Mouse (Mus musculus): ENCODE measurements around the gene Bricd5. TPM values are rescaled to one million over a fixed set of nuclear protein-coding genes. Genes with fewer than 3 reads are reported as not detected.

Bricd5 gene
- total RNA-seq, 2 experiments from 2014 or later, result not detected

DNA sequence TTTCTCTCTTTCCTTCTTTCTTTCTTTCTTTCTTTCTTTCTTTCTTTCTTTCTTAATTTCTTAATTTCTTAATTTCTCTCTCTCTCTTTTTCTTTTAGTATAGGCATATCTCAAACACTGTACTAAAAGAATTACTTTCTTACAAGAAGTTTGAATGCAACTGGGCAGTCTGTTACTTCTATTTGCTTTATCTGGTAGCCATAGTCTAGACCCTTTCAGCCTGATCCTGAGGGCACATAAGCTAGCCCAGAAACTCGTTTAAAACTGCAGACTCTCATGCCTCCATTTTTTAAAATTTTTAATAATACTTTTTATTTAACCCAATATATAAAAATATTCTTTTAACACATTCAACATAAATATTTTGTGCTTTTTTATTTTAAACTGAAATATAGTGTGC lies 5.7 kb downstream of the Bricd5 start:
- DNase-seq, result no peak
- peak overlapping the region; percentile 99 for H3K27ac ChIP-seq
- TF ChIP-seq CTCF (IDR thresholded peaks at IDR 0.05), result no peak
- peak overlapping the region; percentile 76 for H3K4me3 ChIP-seq
- intact Hi-C loops (cut with DNase I), result no loop called here

- Histone ChIP-seq H3K27ac (no peak overlapping the region), H3K4me3 (no peak overlapping the region)
- TF ChIP-seq CTCF (IDR thresholded peaks at IDR 0.05), result peak; percentile 10; the same call in 1 of the 2 replicates
- DNase-seq, result no peak
- intact Hi-C loops (cut with DNase I), result no loop called here
These were observed 6.6 kb downstream of the Bricd5 start for GRCm38 (mm10) chr17:24480201-24480826.

- Histone ChIP-seq H3K4me3 (no peak overlapping the region), H3K27ac (no peak overlapping the region)
- intact Hi-C loops (cut with DNase I), result no loop called here
- no peak for DNase-seq
- TF ChIP-seq CTCF (IDR thresholded peaks at IDR 0.05), result no peak
These were observed 7.5 kb downstream of the Bricd5 start for GRCm38 (mm10) chr17:24481027-24481815.

DNA sequence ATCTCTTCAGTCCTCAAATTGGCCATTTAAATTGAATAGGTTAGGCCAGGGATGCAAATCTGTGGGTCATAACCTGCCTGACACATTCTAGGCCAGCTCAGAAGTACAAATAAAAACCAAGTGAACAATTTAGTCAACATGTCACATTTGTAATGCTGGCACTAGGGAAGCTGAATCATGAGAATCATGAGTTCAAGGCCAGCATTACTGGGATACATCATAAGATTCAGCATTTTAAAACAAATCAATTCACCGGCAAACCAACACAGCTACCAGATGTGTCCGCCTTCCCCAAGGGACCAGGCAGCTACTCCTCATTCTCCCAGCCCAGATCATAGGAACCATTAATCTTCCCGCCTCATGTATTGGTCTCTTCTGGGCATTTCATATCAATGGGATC lies 9.8 kb downstream of the Bricd5 start:
- intact Hi-C loops (cut with DNase I), result no loop called here

DNA sequence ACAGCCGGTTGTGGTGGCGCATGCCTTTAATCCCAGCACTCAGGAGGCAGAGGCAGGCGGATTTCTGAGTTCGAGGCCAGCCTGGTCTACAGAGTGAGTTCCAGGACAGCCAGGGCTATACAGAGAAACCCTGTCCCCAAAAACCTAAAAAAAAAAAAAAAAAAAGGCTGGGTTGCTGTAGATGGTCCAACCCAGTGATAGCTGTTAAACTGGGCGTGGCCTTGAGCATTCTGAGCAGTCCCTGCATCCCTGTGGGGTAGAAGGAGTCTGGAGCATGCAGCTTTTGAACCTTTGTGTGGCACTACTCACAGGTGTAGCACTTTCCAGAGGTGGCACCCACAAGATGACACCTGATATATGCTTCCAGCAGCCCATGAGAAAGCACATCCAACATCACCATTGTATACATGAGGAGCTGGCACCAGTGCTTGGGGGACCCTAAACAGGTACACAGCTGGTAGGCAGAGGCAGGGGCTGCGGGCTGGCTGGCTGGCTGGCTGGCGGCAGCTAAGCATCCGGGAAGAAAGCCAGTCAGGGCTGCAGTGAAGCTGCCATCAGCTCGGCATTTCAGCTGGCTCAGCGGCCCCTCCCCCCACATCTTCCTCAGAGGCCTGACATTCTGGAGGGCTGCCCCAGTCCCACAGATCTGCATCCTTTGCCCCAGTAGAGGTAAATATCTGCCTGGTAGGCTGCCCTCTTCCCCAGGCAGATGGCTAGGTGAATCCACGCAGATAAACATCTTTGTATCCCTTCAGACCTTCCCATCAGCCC lies 11.6 kb downstream of the Bricd5 start:
- H3K27ac ChIP-seq, result no peak overlapping the region
- no peak overlapping the region for H3K4me3 ChIP-seq
- no peak for TF ChIP-seq CTCF (IDR thresholded peaks at IDR 0.05)
- peak; percentile 68 for DNase-seq
- intact Hi-C loops (cut with DNase I), result loop anchor here (5.0 kb wide), 1 partner anchor 42 kb away; the partner anchor contains the start of gene Traf7

More for the DNA sequence above, 9.8 kb downstream of the Bricd5 start:
- no peak overlapping the region for H3K4me3 ChIP-seq
- no peak for TF ChIP-seq CTCF (IDR thresholded peaks at IDR 0.05)
- H3K27ac ChIP-seq, result no peak overlapping the region
- no peak for DNase-seq

- intact Hi-C loops (cut with DNase I), result loop anchor here (5.0 kb wide), 1 partner anchor 39 kb away; the partner anchor contains the start of gene Traf7
These were observed 14.5 kb downstream of the Bricd5 start, which contains the start of gene Caskin1 for GRCm38 (mm10) chr17:24488186-24488661. TSS of gene Caskin1 (plus strand) at chr17:24488601.

DNA sequence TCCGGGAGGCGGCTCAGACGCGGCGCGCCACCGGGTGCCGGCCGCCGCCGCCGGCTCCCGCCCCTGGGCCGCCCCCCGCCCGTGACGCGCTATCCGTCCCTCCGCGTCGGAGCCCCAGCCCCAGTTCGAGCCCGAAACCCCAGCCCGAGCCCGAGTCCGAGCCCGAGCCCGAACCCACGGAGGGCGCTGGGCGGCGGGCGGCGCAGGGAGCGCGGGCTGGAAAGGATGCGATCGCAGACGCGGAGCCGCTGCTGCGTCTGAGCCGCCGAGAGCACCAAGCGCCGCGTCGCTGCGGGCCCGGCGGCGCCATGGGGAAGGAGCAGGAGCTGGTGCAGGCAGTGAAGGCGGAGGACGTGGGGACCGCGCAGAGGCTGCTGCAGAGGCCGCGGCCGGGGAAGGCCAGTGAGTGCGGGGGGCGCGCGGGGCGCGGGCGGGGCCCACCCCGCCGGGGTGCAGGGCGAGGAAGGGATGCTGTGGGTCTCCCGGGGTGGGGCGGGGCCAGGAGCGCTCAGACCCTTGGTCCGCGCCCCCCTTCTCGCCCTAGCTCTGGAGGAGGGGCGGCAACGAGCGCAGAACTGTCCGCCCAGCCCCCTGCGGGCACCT lies 15.1 kb downstream of the Bricd5 start:
- DNase-seq, result peak; percentile 48
- peak overlapping the region; percentile 28 for H3K27ac ChIP-seq
- H3K4me3 ChIP-seq, result peak overlapping the region; percentile 81
- TF ChIP-seq CTCF (IDR thresholded peaks at IDR 0.05), result no peak
- intact Hi-C loops (cut with DNase I), result loop anchor here (5.0 kb wide), 1 partner anchor 39 kb away; the partner anchor contains the start of gene Traf7

More at GRCm38 (mm10) chr17:24488186-24488661, 14.5 kb downstream of the Bricd5 start, which contains the start of gene Caskin1:
- DNase-seq, result no peak
- peak within 1 kb of the TSS; percentile 81 for H3K4me3 ChIP-seq
- peak within 1 kb of the TSS; percentile 28 for H3K27ac ChIP-seq
- no peak for TF ChIP-seq CTCF (IDR thresholded peaks at IDR 0.05)

DNA sequence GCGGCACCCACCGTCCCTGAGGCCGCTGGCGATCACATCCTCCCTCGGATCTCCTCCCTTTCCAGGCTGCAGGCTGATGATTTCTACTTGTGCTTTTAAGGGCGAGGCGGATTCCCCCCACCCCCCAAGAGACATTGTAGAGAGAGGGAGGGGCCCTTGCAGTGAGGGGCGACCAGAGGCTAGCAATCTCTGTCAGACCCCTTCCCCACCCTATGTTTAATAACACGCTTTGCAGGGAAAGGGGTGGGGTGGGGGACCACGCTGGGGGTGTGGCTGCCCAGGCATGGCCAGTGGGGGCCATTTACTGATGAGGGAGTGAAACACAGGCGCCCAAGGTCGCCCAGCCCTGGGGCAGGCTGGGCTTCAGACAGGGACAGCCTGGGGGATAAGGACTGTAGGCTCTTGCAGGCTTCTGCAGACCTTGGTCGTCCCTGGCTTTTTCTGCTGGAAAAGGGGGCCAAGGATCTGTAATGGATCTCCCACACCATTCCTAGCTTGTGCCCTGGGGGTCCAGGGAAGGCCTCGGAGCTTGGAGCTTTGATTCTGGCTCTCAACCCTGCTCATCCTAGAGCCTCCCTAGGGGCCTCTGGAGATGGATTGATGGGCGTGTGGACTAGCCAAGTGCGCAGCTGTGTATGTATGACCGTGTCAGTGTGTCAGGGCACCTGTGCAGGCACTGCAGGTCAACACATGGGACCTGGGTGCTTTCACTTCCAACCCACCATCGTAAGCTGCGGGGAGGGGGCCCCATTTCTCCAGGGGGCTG lies 15.8 kb downstream of the Bricd5 start:
- no peak for TF ChIP-seq CTCF (IDR thresholded peaks at IDR 0.05)
- intact Hi-C loops (cut with DNase I), result loop anchor here (5.0 kb wide), 1 partner anchor 38 kb away; the partner anchor contains the start of gene Traf7
- H3K4me3 ChIP-seq, result peak overlapping the region; percentile 81
- no peak for DNase-seq
- no peak overlapping the region for H3K27ac ChIP-seq

DNA sequence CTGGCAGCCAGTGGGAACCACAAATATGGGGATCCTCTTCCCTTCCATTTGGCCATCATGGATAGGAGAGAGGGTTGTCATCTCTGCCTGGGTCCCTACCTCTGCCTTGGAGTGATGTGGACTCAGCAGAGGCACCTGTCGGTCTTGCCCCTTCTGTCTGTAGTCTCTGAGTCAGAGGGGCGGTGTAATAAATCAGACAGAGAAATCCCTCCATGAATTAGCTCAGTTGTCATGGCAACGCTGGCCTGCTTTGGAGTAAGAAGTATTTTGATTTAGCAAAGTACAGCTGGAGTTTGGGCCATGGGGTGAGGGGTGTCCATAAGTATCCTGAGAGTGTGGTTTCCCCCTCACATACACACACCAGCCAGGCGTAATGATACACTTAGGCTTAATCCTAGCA lies 16.7 kb downstream of the Bricd5 start:
- TF ChIP-seq CTCF (IDR thresholded peaks at IDR 0.05), result no peak
- H3K4me3 ChIP-seq, result no peak overlapping the region
- intact Hi-C loops (cut with DNase I), result no loop called here
- no peak overlapping the region for H3K27ac ChIP-seq
- no peak for DNase-seq

GRCm38 (mm10) chr17:24494627-24495335 lies 21.1 kb downstream of the Bricd5 start:
- H3K27ac ChIP-seq, result no peak overlapping the region
- peak; percentile 78 for TF ChIP-seq CTCF (IDR thresholded peaks at IDR 0.05)
- intact Hi-C loops (cut with DNase I), result loop anchor here (2.0 kb wide), 1 partner anchor 40 kb away; the partner anchor contains the start of gene Rab26
- DNase-seq, result no peak
- no peak overlapping the region for H3K4me3 ChIP-seq

- no peak for TF ChIP-seq CTCF (IDR thresholded peaks at IDR 0.05)
- Histone ChIP-seq H3K27ac (no peak overlapping the region), H3K4me3 (no peak overlapping the region)
- intact Hi-C loops (cut with DNase I), result loop anchor here (2.0 kb wide), 1 partner anchor 39 kb away; the partner anchor contains the start of gene Rab26
- DNase-seq, result no peak
These were observed 21.8 kb downstream of the Bricd5 start for GRCm38 (mm10) chr17:24495443-24495842.

Measured in gastrocnemius, adult 2 months (tissue).